Mouse (Mus musculus): Measurements from ENCODE around the gene Plgrkt. TPM values are rescaled to one million over a fixed set of nuclear protein-coding genes. Genes with fewer than 3 reads are reported as not detected.

The Plgrkt gene
- polyA plus RNA-seq, 1 experiment from 2014 or later = 72.6 TPM

- H3K36me3 ChIP-seq = no peaks in the 10 kb centered on the region
- peaks cover 4% of the 10 kb centered on the region; the same call in 1 of the 2 replicates for H3K27me3 ChIP-seq
- no peak overlapping the region for H3K4me2 ChIP-seq (replicated peaks)
- H3K9ac ChIP-seq (replicated peaks) = no peak overlapping the region
- H3K27ac ChIP-seq (replicated peaks) = no peak overlapping the region
- no peak for ATAC-seq (ENCODE audit: low FRiP score, low read depth)
- H3K9me3 ChIP-seq = no peaks in the 10 kb centered on the region
- peaks cover 25% of the 10 kb centered on the region; the same call in 1 of the 2 replicates for H3K4me1 ChIP-seq
- WGBS = 77% methylated on average over 5 of the region's 5 CpGs
- H3K4me3 ChIP-seq = no peak overlapping the region
These were observed 3.1 kb downstream of the Plgrkt start for GRCm38 (mm10) chr19:29364076-29364475.

- no peak overlapping the region for H3K9ac ChIP-seq (replicated peaks)
- WGBS = 88% methylated on average over 7 of the region's 7 CpGs
- H3K27me3 ChIP-seq = peaks cover 4% of the 10 kb centered on the region; the same call in 1 of the 2 replicates
- no peaks in the 10 kb centered on the region for H3K36me3 ChIP-seq
- no peak overlapping the region for H3K4me3 ChIP-seq
- no peaks in the 10 kb centered on the region for H3K9me3 ChIP-seq
- peaks cover 25% of the 10 kb centered on the region; the same call in 1 of the 2 replicates for H3K4me1 ChIP-seq
- no peak overlapping the region for H3K27ac ChIP-seq (replicated peaks)
- no peak for ATAC-seq (ENCODE audit: low FRiP score, low read depth)
- H3K4me2 ChIP-seq (replicated peaks) = no peak overlapping the region
These were observed 3.6 kb downstream of the Plgrkt start for GRCm38 (mm10) chr19:29363557-29363956.

GRCm38 (mm10) chr19:29362173-29362930, 4.8 kb downstream of the Plgrkt start:
- peak overlapping the region; percentile 76 for H3K4me2 ChIP-seq (replicated peaks)
- ATAC-seq (ENCODE audit: low FRiP score, low read depth) = no peak
- H3K27me3 ChIP-seq = peaks cover 4% of the 10 kb centered on the region; the same call in 1 of the 2 replicates
- H3K9ac ChIP-seq (replicated peaks) = peak overlapping the region; percentile 74
- no peaks in the 10 kb centered on the region for H3K9me3 ChIP-seq
- H3K4me3 ChIP-seq = peak overlapping the region; percentile 64
- no peaks in the 10 kb centered on the region for H3K36me3 ChIP-seq
- no peak overlapping the region for H3K27ac ChIP-seq (replicated peaks)
- 51% methylated on average over 13 of the region's 13 CpGs for WGBS
- peaks cover 22% of the 10 kb centered on the region; the same call in 1 of the 2 replicates for H3K4me1 ChIP-seq

GRCm38 (mm10) chr19:29361468-29362130, 5.6 kb downstream of the Plgrkt start:
- peak overlapping the region; percentile 74 for H3K9ac ChIP-seq (replicated peaks)
- H3K9me3 ChIP-seq = no peaks in the 10 kb centered on the region
- peak overlapping the region; percentile 64 for H3K4me3 ChIP-seq
- H3K36me3 ChIP-seq = no peaks in the 10 kb centered on the region
- peak; percentile 100 for ATAC-seq (ENCODE audit: low FRiP score, low read depth)
- peaks cover 18% of the 10 kb centered on the region; the same call in 1 of the 2 replicates for H3K4me1 ChIP-seq
- WGBS = 2% methylated on average over 33 of the region's 33 CpGs
- peaks cover 4% of the 10 kb centered on the region; the same call in 1 of the 2 replicates for H3K27me3 ChIP-seq
- no peak overlapping the region for H3K27ac ChIP-seq (replicated peaks)
- H3K4me2 ChIP-seq (replicated peaks) = peak overlapping the region; percentile 76

- ATAC-seq (ENCODE audit: low FRiP score, low read depth) = no peak
- peaks cover 4% of the 10 kb centered on the region; the same call in 1 of the 2 replicates for H3K27me3 ChIP-seq
- H3K9ac ChIP-seq (replicated peaks) = no peak overlapping the region
- WGBS = 86% methylated on average over 5 of the region's 5 CpGs
- H3K36me3 ChIP-seq = no peaks in the 10 kb centered on the region
- no peak overlapping the region for H3K27ac ChIP-seq (replicated peaks)
- H3K4me2 ChIP-seq (replicated peaks) = no peak overlapping the region
- H3K4me3 ChIP-seq = no peak overlapping the region
- no peaks in the 10 kb centered on the region for H3K9me3 ChIP-seq
- peaks cover 20% of the 10 kb centered on the region; the same call in 1 of the 2 replicates for H3K4me1 ChIP-seq
These were observed 6.9 kb downstream of the Plgrkt start for GRCm38 (mm10) chr19:29360251-29360650.

- Histone ChIP-seq H3K9ac (replicated peaks) (no peak overlapping the region), H3K4me1 (peaks cover 8% of the 10 kb centered on the region; the same call in 1 of the 2 replicates), H3K4me3 (no peak overlapping the region), H3K4me2 (replicated peaks) (no peak overlapping the region), H3K27me3 (no peaks in the 10 kb centered on the region), H3K9me3 (no peaks in the 10 kb centered on the region), H3K27ac (replicated peaks) (no peak overlapping the region), H3K36me3 (no peaks in the 10 kb centered on the region)
- no peak for ATAC-seq (ENCODE audit: low FRiP score, low read depth)
- WGBS = 82% methylated on average over 11 of the region's 11 CpGs
These were observed 10.9 kb downstream of the Plgrkt start for GRCm38 (mm10) chr19:29356281-29356680.

GRCm38 (mm10) chr19:29354895-29355877, 12.0 kb downstream of the Plgrkt start:
- Histone ChIP-seq H3K27me3 (no peaks in the 10 kb centered on the region), H3K9me3 (no peaks in the 10 kb centered on the region), H3K27ac (replicated peaks) (no peak overlapping the region), H3K4me1 (0 out of 2 replicates have a peak, but pooled peaks cover 9% of the 10 kb centered on the region), H3K9ac (replicated peaks) (no peak overlapping the region), H3K4me3 (peak overlapping the region; percentile 32), H3K36me3 (no peaks in the 10 kb centered on the region), H3K4me2 (replicated peaks) (peak overlapping the region; percentile 54)
- peak; percentile 60; the same call in 1 of the 2 replicates for ATAC-seq (ENCODE audit: low FRiP score, low read depth)
- WGBS = 4% methylated on average over 20 of the region's 20 CpGs

GRCm38 (mm10) chr19:29350991-29351390, 16.2 kb downstream of the Plgrkt start:
- H3K4me2 ChIP-seq (replicated peaks) = no peak overlapping the region
- H3K9ac ChIP-seq (replicated peaks) = no peak overlapping the region
- no peak overlapping the region for H3K27ac ChIP-seq (replicated peaks)
- no peaks in the 10 kb centered on the region for H3K9me3 ChIP-seq
- H3K4me3 ChIP-seq = no peak overlapping the region
- H3K4me1 ChIP-seq = 0 out of 2 replicates have a peak, but pooled peaks cover 9% of the 10 kb centered on the region
- no peaks in the 10 kb centered on the region for H3K27me3 ChIP-seq
- 42% methylated on average over 5 of the region's 5 CpGs for WGBS
- no peak for ATAC-seq (ENCODE audit: low FRiP score, low read depth)
- no peaks in the 10 kb centered on the region for H3K36me3 ChIP-seq

GRCm38 (mm10) chr19:29345636-29346035, 21.6 kb downstream of the Plgrkt start:
- Histone ChIP-seq H3K27ac (replicated peaks) (no peak overlapping the region), H3K36me3 (no peaks in the 10 kb centered on the region), H3K27me3 (no peaks in the 10 kb centered on the region), H3K4me3 (no peak overlapping the region), H3K4me1 (0 out of 2 replicates have a peak, but pooled peaks cover under 1% of the 10 kb centered on the region), H3K4me2 (replicated peaks) (no peak overlapping the region), H3K9me3 (no peaks in the 10 kb centered on the region), H3K9ac (replicated peaks) (no peak overlapping the region)
- no peak for ATAC-seq (ENCODE audit: low FRiP score, low read depth)
- 89% methylated on average over 6 of the region's 6 CpGs for WGBS

- Histone ChIP-seq H3K36me3 (no peaks in the 10 kb centered on the region), H3K4me3 (no peak overlapping the region), H3K4me2 (replicated peaks) (no peak overlapping the region), H3K27ac (replicated peaks) (no peak overlapping the region), H3K4me1 (no peaks in the 10 kb centered on the region), H3K9ac (replicated peaks) (no peak overlapping the region), H3K27me3 (no peaks in the 10 kb centered on the region), H3K9me3 (no peaks in the 10 kb centered on the region)
- ATAC-seq (ENCODE audit: low FRiP score, low read depth) = no peak
These were observed 22.3 kb downstream of the Plgrkt start for GRCm38 (mm10) chr19:29344868-29345267.

GRCm38 (mm10) chr19:29342281-29342680, 24.9 kb downstream of the Plgrkt start:
- Histone ChIP-seq H3K9ac (replicated peaks) (no peak overlapping the region), H3K9me3 (no peaks in the 10 kb centered on the region), H3K4me1 (no peaks in the 10 kb centered on the region), H3K27ac (replicated peaks) (no peak overlapping the region), H3K4me3 (no peak overlapping the region), H3K27me3 (no peaks in the 10 kb centered on the region), H3K4me2 (replicated peaks) (no peak overlapping the region), H3K36me3 (no peaks in the 10 kb centered on the region)
- 83% methylated on average over 6 of the region's 6 CpGs for WGBS
- no peak for ATAC-seq (ENCODE audit: low FRiP score, low read depth)
